29 mouse cellular contexts compared by ENCODE assay signal in genomic region chr19:11787826-11788225, GRCm38 (mm10). TPM values are rescaled to one million over a fixed set of nuclear protein-coding genes. Genes with fewer than 3 reads are reported as not detected.
DNase-seq lines count a peak whose midpoint lies in the region; ATAC-seq and TF ChIP-seq lines count a peak whose summit lies in the region.
"Had no signal": no experiment of that assay in that cellular context is flagged by ENCODE, and none has a peak within 500 bp of the region (broad histone marks: within the 10 kb centered on the region; RNA-seq: fewer than 3 reads in every experiment).

No protein-coding gene starts in this region.

- no peaks in the 10 kb centered on the region for H3K27me3 ChIP-seq in heart, embryonic 11.5 days (ENCODE audit: control insufficient read depth, insufficient read depth, low read length)
- H3K27me3 ChIP-seq in intestine, embryonic 15.5 days (replicated peaks): no peaks in the 10 kb centered on the region
- H3K27me3 ChIP-seq: CH12.LX, Patski had no signal

- no peak for ATAC-seq in heart, embryonic 11.5 days (replicated peaks; ENCODE audit: insufficient number of reproducible peaks, low FRiP score, low TSS enrichment)
- ATAC-seq in granulocyte monocyte progenitor cell, adult 5-6 weeks (replicated peaks; ENCODE audit: poor library complexity, severe bottlenecking): peak; percentile 50
- peak; percentile 63 for ATAC-seq in megakaryocyte, adult 5-6 weeks (ENCODE audit: poor library complexity, severe bottlenecking)
- ATAC-seq in intestine, embryonic 15.5 days: no peak
- ATAC-seq: activated CD4-positive, CD25-positive, alpha-beta regulatory T cell, adult 4 months; CD4-positive, CD25-positive, alpha-beta regulatory T cell, adult 4 months; Patski had no signal

- 86% methylated on average over 6 of the region's 6 CpGs for WGBS in heart, embryonic 11.5 days (ENCODE audit: insufficient replicate concordance)
- 94% methylated on average over 6 of the region's 6 CpGs for WGBS in intestine, embryonic 15.5 days

- no peak for TF ChIP-seq CTCF in bone marrow macrophage, adult 2 months (IDR thresholded peaks at IDR 0.05; ENCODE audit: low read depth, low read length)

- H3K9me3 ChIP-seq in heart, embryonic 11.5 days (replicated peaks; ENCODE audit: control insufficient read depth, low read length): no peaks in the 10 kb centered on the region
- no peaks in the 10 kb centered on the region for H3K9me3 ChIP-seq in intestine, embryonic 15.5 days
- H3K9me3 ChIP-seq: G1E had no signal

- H3K36me3 ChIP-seq in heart, embryonic 11.5 days (ENCODE audit: control insufficient read depth, insufficient read depth, low read length): no peaks in the 10 kb centered on the region
- no peaks in the 10 kb centered on the region for H3K36me3 ChIP-seq in intestine, embryonic 15.5 days
- H3K36me3 ChIP-seq: G1E had no signal

- no peak overlapping the region for H3K27ac ChIP-seq in heart, embryonic 11.5 days (ENCODE audit: low read depth, low read length)
- 0 out of 2 replicates have a peak overlapping the region, but pooled peaks have one; percentile 0 for H3K27ac ChIP-seq in bone marrow macrophage, adult 2 months (ENCODE audit: insufficient read depth, low read depth, low read length)
- no peak overlapping the region for H3K27ac ChIP-seq in intestine, embryonic 15.5 days

- H3K4me1 ChIP-seq in heart, embryonic 11.5 days (ENCODE audit: control insufficient read depth, insufficient read depth, low read length): no peaks in the 10 kb centered on the region
- peaks cover 22% of the 10 kb centered on the region for H3K4me1 ChIP-seq in bone marrow macrophage, adult 2 months (ENCODE audit: control insufficient read depth, insufficient read depth, low read length)
- H3K4me1 ChIP-seq in intestine, embryonic 15.5 days (replicated peaks): no peaks in the 10 kb centered on the region

- H3K4me3 ChIP-seq in heart, embryonic 11.5 days (ENCODE audit: low read depth, low read length): no peak overlapping the region
- no peak overlapping the region for H3K4me3 ChIP-seq in bone marrow macrophage, adult 2 months (ENCODE audit: insufficient read depth, low read length)
- no peak overlapping the region for H3K4me3 ChIP-seq in intestine, embryonic 15.5 days (replicated peaks)

- TF ChIP-seq POLR2A in bone marrow macrophage, adult 2 months (IDR thresholded peaks at IDR 0.05; ENCODE audit: borderline replicate concordance, low read depth, low read length): no peak

- H3K4me2 ChIP-seq in heart, embryonic 11.5 days: no peak overlapping the region
- H3K4me2 ChIP-seq in intestine, embryonic 15.5 days (replicated peaks): no peak overlapping the region

- DNase-seq in heart, adult 11 months: peak; percentile 70
- DNase-seq in neural tube, embryonic 10.5 days (ENCODE audit: extremely low spot score, low spot score): no peak
- DNase-seq in embryo, embryonic 11 days: no peak
- DNase-seq: adrenal gland, adult 2 months; adrenal gland, adult 8-10 months; adrenal gland, postnatal 10 days; adrenal gland, postnatal 14 days; adrenal gland, postnatal 25 days; adrenal gland, postnatal 36 days; B cell, adult 2 months; cerebellum, adult 11 months; cerebellum, adult 11-12 months; cerebellum, adult 18-20 months had no signal

- H3K9ac ChIP-seq in heart, embryonic 11.5 days (ENCODE audit: low read depth, low read length): no peak overlapping the region
- H3K9ac ChIP-seq in intestine, embryonic 15.5 days: no peak overlapping the region

RNA-seq across cellular contexts. Expression of gene Mrpl16, which starts 17.6 kb away (rescaled TPM):
- 78.5 and 82.0 TPM in 2 replicates for polyA plus RNA-seq in heart, embryonic 11.5 days (2014; fragmentation: Nextera tagmentation; extraction: Ambion mirVana)
- 19.2 and 20.8 TPM in 2 replicates for polyA plus RNA-seq in bone marrow macrophage, adult 2 months (2012; ENCODE audit: insufficient read depth, insufficient read length, missing spikeins)
- 76.7 and 90.4 TPM in 2 replicates for total RNA-seq in granulocyte monocyte progenitor cell, adult 5-6 weeks (2014; fragmentation: Nextera tagmentation)
- total RNA-seq in granulocyte monocyte progenitor cell, adult 5-6 weeks (2017): 103 and 113 TPM in 2 replicates
- total RNA-seq in megakaryocyte, adult 5-6 weeks (2015): 34.2 and 38.7 TPM in 2 replicates
- 50.3 and 50.5 TPM in 2 replicates for total RNA-seq in megakaryocyte, adult 5-6 weeks (2017)
- 58.3 and 63.8 TPM in 2 replicates for polyA plus RNA-seq in intestine, embryonic 15.5 days (2015; fragmentation: Nextera tagmentation; extraction: Ambion mirVana)

RNA-seq across cellular contexts. Expression of gene Stx3, which starts 31.4 kb away (rescaled TPM):
- 8.3 and 9.9 TPM in 2 replicates for polyA plus RNA-seq in heart, embryonic 11.5 days (2014; fragmentation: Nextera tagmentation; extraction: Ambion mirVana)
- 23.1 and 28.0 TPM in 2 replicates for polyA plus RNA-seq in bone marrow macrophage, adult 2 months (2012; ENCODE audit: insufficient read depth, insufficient read length, missing spikeins)
- 11.3 and 12.2 TPM in 2 replicates for total RNA-seq in granulocyte monocyte progenitor cell, adult 5-6 weeks (2014; fragmentation: Nextera tagmentation)
- 7.9 and 12.1 TPM in 2 replicates for total RNA-seq in granulocyte monocyte progenitor cell, adult 5-6 weeks (2017)
- total RNA-seq in megakaryocyte, adult 5-6 weeks (2015): 27.6 and 28.5 TPM in 2 replicates
- total RNA-seq in megakaryocyte, adult 5-6 weeks (2017): 30.4 and 31.5 TPM in 2 replicates
- polyA plus RNA-seq in intestine, embryonic 15.5 days (2015; fragmentation: Nextera tagmentation; extraction: Ambion mirVana): 41.6 and 44.8 TPM in 2 replicates
- polyA plus RNA-seq: G1E had no signal

RNA-seq across cellular contexts. Expression of gene Gif, which starts 40.5 kb away (rescaled TPM):
- not detected in 2 replicates for polyA plus RNA-seq in heart, embryonic 11.5 days (2014; fragmentation: Nextera tagmentation; extraction: Ambion mirVana)
- not detected in 2 replicates for polyA plus RNA-seq in bone marrow macrophage, adult 2 months (2012; ENCODE audit: insufficient read depth, insufficient read length, missing spikeins)
- total RNA-seq in granulocyte monocyte progenitor cell, adult 5-6 weeks (2014; fragmentation: Nextera tagmentation): not detected in 2 replicates
- not detected in 2 replicates for total RNA-seq in granulocyte monocyte progenitor cell, adult 5-6 weeks (2017)
- total RNA-seq in megakaryocyte, adult 5-6 weeks (2015): not detected in 2 replicates
- total RNA-seq in megakaryocyte, adult 5-6 weeks (2017): not detected in 2 replicates
- polyA plus RNA-seq in intestine, embryonic 15.5 days (2015; fragmentation: Nextera tagmentation; extraction: Ambion mirVana): not detected in 2 replicates
- total RNA-seq: adrenal gland, adult 18-20 months; adrenal gland, adult 2 months; adrenal gland, adult 8-10 months; adrenal gland, postnatal 10 days; adrenal gland, postnatal 14 days; adrenal gland, postnatal 25 days; adrenal gland, postnatal 36 days; adrenal gland, postnatal 4 days; ES-E14; G1E; MEL had no signal
- polyA plus RNA-seq: activated CD4-positive, CD25-positive, alpha-beta regulatory T cell, adult 4 months; adrenal gland, adult 2 months; brain, embryonic 14.5 days; C2C12; CD4-positive, CD25-positive, alpha-beta regulatory T cell, adult 4 months; G1E had no signal

RNA-seq across cellular contexts. Expression of gene Olfr1417, which starts 51.2 kb away (rescaled TPM):
- polyA plus RNA-seq in heart, embryonic 11.5 days (2014; fragmentation: Nextera tagmentation; extraction: Ambion mirVana): 0.15 TPM in 1 of 2 replicates, not detected in the other
- not detected in 2 replicates for polyA plus RNA-seq in bone marrow macrophage, adult 2 months (2012; ENCODE audit: insufficient read depth, insufficient read length, missing spikeins)
- not detected in 2 replicates for total RNA-seq in granulocyte monocyte progenitor cell, adult 5-6 weeks (2014; fragmentation: Nextera tagmentation)
- total RNA-seq in granulocyte monocyte progenitor cell, adult 5-6 weeks (2017): not detected in 2 replicates
- not detected in 2 replicates for total RNA-seq in megakaryocyte, adult 5-6 weeks (2015)
- total RNA-seq in megakaryocyte, adult 5-6 weeks (2017): not detected in 2 replicates
- not detected in 2 replicates for polyA plus RNA-seq in intestine, embryonic 15.5 days (2015; fragmentation: Nextera tagmentation; extraction: Ambion mirVana)
- total RNA-seq: adrenal gland, adult 18-20 months; adrenal gland, adult 2 months; adrenal gland, adult 8-10 months; adrenal gland, postnatal 10 days; adrenal gland, postnatal 14 days; adrenal gland, postnatal 25 days; adrenal gland, postnatal 36 days; adrenal gland, postnatal 4 days; CH12.LX; ES-E14; MEL had no signal
- polyA plus RNA-seq: activated CD4-positive, CD25-positive, alpha-beta regulatory T cell, adult 4 months; adrenal gland, adult 2 months; C2C12; CD4-positive, CD25-positive, alpha-beta regulatory T cell, adult 4 months; G1E had no signal

Comparison
In these comparisons a context has a peak if more than half of its experiments do, and no peak if none do; other contexts are left out.
1. ATAC-seq: peak in granulocyte monocyte progenitor cell, adult 5-6 weeks (single experiment) and megakaryocyte, adult 5-6 weeks (single experiment); none in heart, embryonic 11.5 days (single experiment) and intestine, embryonic 15.5 days (single experiment).